Mouse (Mus musculus) thymus, adult 2 months (tissue): Measurements from ENCODE around the gene Arrdc2.

Source experiments
- CTCF ChIP-seq: fragments of 200-500 bp; IDR thresholded peaks from 2 replicates; pipeline ENCODE4 v1.5.1; 2012; ENCODE audit warnings: mild to moderate bottlenecking, control low read depth, low read length, moderate library complexity, borderline replicate concordance; ENCODE audit not compliant: control insufficient read depth, poor library complexity, insufficient read depth; ENCODE audit errors: extremely low read depth
- POLR2A ChIP-seq: fragments of 200-500 bp; IDR thresholded peaks from 2 replicates; pipeline ENCODE4 v1.6.1; 2012; ENCODE audit warnings: mild to moderate bottlenecking, low read length, control low read depth, moderate library complexity; ENCODE audit not compliant: control insufficient read depth, poor library complexity, insufficient read depth; ENCODE audit errors: extremely low read depth

DNA sequence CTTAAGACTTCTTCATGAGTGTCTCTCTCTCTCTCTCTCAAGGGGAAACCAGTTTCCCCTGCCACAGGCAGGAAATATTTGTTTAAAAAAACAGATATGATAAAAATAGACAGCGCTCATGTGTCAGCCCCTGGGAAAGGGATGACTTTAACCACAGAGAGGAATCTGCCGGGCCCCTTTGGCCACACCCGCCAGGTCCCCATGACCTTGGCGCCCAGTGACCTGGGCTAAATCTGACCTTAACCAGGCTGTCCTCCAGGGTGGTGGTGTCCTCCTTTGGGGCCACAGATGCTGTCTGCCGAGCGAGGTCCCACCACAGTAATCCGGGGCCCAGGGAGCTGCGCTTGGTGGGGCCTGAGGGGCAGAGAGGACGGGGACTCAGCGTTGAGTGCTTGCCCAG is 45.2 kb upstream of the Arrdc2 start:
- TF ChIP-seq POLR2A: no peak
- no peak for TF ChIP-seq CTCF
